Mouse (Mus musculus): ENCODE results near the gene Prkcb.

GRCm38 (mm10) chr7:122622125-122622774 is 333.7 kb downstream of the Prkcb start:
- TF ChIP-seq FLI1 (IDR thresholded peaks at IDR 0.05; ENCODE audit: low read length) (no peak), GATA1 (IDR thresholded peaks at IDR 0.05; ENCODE audit: borderline replicate concordance, low read length) (no peak)

Data from megakaryocyte, embryonic 14.5 days (primary cell).